In the genomic region with DNA sequence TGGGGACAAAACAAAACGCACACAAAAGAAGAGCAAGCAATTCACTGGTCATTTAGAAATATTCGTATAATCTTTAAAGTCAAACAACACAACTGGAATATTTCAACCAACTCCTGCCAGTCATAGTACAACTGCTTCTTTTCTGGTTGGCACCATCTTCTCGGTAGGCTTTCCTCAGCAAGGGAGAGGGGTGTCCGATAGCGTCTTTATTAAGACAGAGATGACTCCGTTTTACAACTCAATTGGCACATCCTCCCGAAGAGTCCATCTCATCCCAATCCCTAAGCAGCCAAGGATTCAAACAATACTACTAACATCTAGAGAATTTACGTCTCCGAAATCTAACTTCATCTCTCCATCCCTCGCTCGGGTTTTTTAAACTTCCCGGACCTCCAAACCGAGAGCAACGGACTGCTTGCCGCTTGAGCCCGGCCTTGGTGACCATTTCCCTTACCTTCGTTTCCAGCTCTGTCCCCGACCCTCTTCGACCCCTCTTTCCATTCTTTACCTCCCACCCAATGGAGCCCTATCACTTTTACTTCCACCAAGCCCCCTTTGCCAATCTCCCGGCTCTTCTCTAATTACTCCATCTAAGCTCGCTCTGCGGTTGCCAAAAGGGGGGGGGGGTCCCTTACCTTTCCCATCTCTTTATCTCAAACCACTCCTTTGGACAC, we compare ENCODE assay signal across 8 mouse cellular contexts. TPM values are rescaled to one million over a fixed set of nuclear protein-coding genes. Genes with fewer than 3 reads are reported as not detected.
A peak's percentile ranks its signal among the peaks of the same experiment; 100 is the strongest.
DNase-seq lines count a peak whose midpoint lies in the region; ATAC-seq and TF ChIP-seq lines count a peak whose summit lies in the region.

No protein-coding gene starts in this region.

- H3K4me3 ChIP-seq in layer of hippocampus, adult 2 months: peak overlapping the region; percentile 81
- H3K4me3 ChIP-seq in hindbrain, embryonic 16.5 days (ENCODE audit: low read length): peak overlapping the region; percentile 94
- peak overlapping the region; percentile 82 for H3K4me3 ChIP-seq in midbrain, embryonic 16.5 days (ENCODE audit: low read depth, low read length)

- no peaks in the 10 kb centered on the region for H3K9me3 ChIP-seq in hindbrain, embryonic 16.5 days (ENCODE audit: control insufficient read depth, low read length)
- H3K9me3 ChIP-seq in midbrain, embryonic 16.5 days (replicated peaks; ENCODE audit: control insufficient read depth, low read length, poor library complexity, severe bottlenecking): no peaks in the 10 kb centered on the region

- peaks cover 27% of the 10 kb centered on the region for H3K4me1 ChIP-seq in hindbrain, embryonic 16.5 days (ENCODE audit: control insufficient read depth, insufficient read depth, low read depth, low read length)
- H3K4me1 ChIP-seq in midbrain, embryonic 16.5 days (ENCODE audit: control insufficient read depth, insufficient read depth, low read length): peaks cover 33% of the 10 kb centered on the region

- no peak for DNase-seq in layer of hippocampus, adult 2 months (ENCODE audit: low spot score in 2 of 2)
- DNase-seq in layer of hippocampus, adult 11-12 months (ENCODE audit: low spot score): no peak
- DNase-seq in embryo, embryonic 11 days: peak; percentile 44
- DNase-seq in right cerebral cortex, adult 18-20 months: no peak
- DNase-seq in gastrocnemius, adult 18-20 months (ENCODE audit: low spot score): no peak
- no peak for DNase-seq in kidney, postnatal 14 days

- whole genome bisulfite sequencing in hindbrain, embryonic 16.5 days: under 1% methylated on average over 22 of the region's 22 CpGs
- 1% methylated on average over 22 of the region's 22 CpGs for WGBS in midbrain, embryonic 16.5 days

- peak overlapping the region; percentile 81 for H3K9ac ChIP-seq in hindbrain, embryonic 16.5 days (ENCODE audit: low read depth, low read length)
- H3K9ac ChIP-seq in midbrain, embryonic 16.5 days (ENCODE audit: low read depth, low read length): peak overlapping the region; percentile 86

- peak overlapping the region; percentile 82 for H3K27ac ChIP-seq in layer of hippocampus, adult 2 months
- peak overlapping the region; percentile 82 for H3K27ac ChIP-seq in hindbrain, embryonic 16.5 days (ENCODE audit: low read depth, low read length)
- peak overlapping the region; percentile 83 for H3K27ac ChIP-seq in midbrain, embryonic 16.5 days (ENCODE audit: low read length)

- no peaks in the 10 kb centered on the region for H3K27me3 ChIP-seq in hindbrain, embryonic 16.5 days (replicated peaks; ENCODE audit: control insufficient read depth, insufficient read depth, low read length)
- no peaks in the 10 kb centered on the region for H3K27me3 ChIP-seq in midbrain, embryonic 16.5 days (ENCODE audit: control insufficient read depth, insufficient read depth, low read depth, low read length)

- peaks cover 3% of the 10 kb centered on the region; the same call in 1 of the 2 replicates for H3K36me3 ChIP-seq in hindbrain, embryonic 16.5 days (ENCODE audit: control insufficient read depth, insufficient read depth, low read length)
- H3K36me3 ChIP-seq in midbrain, embryonic 16.5 days (ENCODE audit: control insufficient read depth, insufficient read depth, low read length): no peaks in the 10 kb centered on the region

- H3K4me2 ChIP-seq in hindbrain, embryonic 16.5 days (ENCODE audit: low read length): peak overlapping the region; percentile 85
- H3K4me2 ChIP-seq in midbrain, embryonic 16.5 days (ENCODE audit: low read length): peak overlapping the region; percentile 54

- no peak for ATAC-seq in hindbrain, embryonic 16.5 days
- ATAC-seq in midbrain, embryonic 16.5 days: no peak

- no peak for TF ChIP-seq CTCF in layer of hippocampus, adult 2 months (conservative IDR thresholded peaks at IDR 0.05)

RNA-seq across cellular contexts. Expression of a gene that starts 0.6 kb away (rescaled TPM):
- total RNA-seq in layer of hippocampus, adult 2 months (2021): 1 to 10 TPM; 8.1 to 9.2 TPM
- polyA plus RNA-seq in hindbrain, embryonic 16.5 days (2015; fragmentation: Nextera tagmentation; extraction: Ambion mirVana): 5.4 and 8.6 TPM in 2 replicates
- 6.6 and 9.1 TPM in 2 replicates for polyA plus RNA-seq in midbrain, embryonic 16.5 days (2015; fragmentation: Nextera tagmentation; extraction: Ambion mirVana)
- 1 to 10 TPM; 3.7 TPM for total RNA-seq in gastrocnemius, adult 18-20 months (2021)
